Mouse (Mus musculus): ENCODE measurements at regions not wholly inside any gene's neighbourhood (a gene's known extent, or its start where the extent isn't known, plus 50 kb on each side); places are given as distances from the start of the nearest gene placed in this dataset.
A peak's percentile ranks its signal among the peaks of the same experiment; 100 is the strongest.

DNA sequence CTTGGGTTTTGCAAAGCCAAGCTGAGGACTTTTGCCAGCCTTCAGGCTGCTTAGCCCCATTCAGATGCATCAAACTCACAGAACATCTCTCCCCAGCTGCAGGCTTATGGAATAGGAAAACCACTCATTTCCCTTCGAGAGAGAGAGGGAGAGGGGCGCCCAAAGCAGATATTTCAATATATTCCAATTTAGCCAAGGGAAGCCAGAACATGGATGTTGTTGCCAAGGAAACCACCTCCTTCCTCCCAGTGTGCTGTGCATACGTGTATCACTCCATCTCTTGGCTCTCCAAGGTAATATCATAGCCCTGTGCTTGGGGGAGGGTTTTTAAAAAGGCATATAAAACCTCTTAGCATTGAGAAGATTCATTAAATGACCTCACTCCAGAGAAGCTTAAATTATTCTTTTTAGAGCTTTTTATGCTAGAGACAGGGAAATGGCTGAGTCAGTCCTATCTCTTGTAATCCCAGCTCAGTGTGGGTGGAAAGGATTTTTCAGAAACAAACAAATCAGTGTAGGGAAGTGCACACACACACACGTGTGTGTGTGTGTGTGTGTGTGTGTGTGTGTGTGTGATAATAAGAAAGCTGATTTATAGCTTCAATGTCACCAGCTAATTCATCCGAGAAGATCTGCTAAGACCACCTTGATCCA, 245.1 kb downstream of the Rps24 start:
- no peak for DNase-seq (ENCODE audit: extremely low spot score in 1 of 2, low spot score in 1 of 2)

DNA sequence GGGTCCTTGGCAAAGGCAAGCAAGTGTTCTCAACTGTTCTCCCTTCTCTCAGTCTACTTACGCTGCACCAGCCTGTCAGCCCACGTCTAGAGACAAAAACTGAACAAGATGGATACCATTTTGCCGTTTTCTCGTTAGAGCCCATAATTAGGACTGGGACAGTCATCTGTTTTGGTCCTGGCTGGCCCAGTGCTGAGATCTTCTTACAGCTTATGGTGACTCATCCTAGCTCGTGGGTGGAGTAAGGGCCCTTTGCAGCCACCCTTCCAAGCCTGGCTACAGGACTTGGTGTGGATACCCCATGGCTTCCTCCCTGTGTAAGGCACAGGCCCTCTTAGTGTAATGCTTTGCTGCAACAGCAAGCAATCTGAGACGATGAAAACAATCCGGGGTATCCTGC, 246.4 kb downstream of the Rps24 start:
- DNase-seq (ENCODE audit: extremely low spot score in 1 of 2, low spot score in 1 of 2), result no peak

DNA sequence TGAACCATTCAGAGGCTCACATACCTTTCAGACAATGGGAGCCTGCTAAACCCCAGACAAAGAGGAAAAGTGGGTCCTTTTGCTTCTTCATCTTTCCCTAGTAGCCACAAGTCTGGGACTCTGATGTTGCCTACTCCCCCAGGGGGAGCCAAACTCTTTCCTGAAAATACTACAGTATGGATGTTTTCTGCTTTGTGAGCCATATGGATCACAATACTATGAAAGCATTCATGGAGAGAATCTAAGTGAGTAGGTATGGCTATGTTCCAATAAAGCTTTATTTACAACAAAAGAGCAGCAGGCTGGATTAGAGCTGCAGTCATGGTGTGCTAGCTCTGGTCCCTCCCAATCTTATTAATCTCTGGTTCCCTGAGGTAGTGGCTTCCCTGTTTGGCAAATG, 251.9 kb downstream of the Rps24 start:
- DNase-seq (ENCODE audit: extremely low spot score in 1 of 2, low spot score in 1 of 2), result no peak

DNA sequence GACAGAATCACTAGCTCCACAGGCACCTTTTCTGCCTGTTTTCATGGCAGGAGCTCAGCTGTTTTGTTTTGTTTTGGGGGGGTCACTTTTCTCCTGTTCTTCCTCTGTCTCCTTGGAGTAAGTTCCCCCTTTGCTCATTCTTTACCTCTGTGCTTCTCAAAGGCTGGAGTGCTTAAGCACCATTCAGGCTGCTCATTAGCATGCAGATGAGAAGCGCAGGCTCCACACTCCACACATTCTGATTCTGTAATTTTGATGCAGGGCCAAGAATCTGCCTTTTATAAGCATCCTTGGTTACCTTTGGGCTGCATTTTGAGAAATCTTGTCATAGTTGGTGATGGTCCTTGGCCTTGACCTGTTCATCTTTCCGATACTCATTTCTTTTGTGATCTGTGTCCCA, 257.5 kb downstream of the Rps24 start:
- DNase-seq (ENCODE audit: extremely low spot score in 1 of 2, low spot score in 1 of 2), result no peak

DNA sequence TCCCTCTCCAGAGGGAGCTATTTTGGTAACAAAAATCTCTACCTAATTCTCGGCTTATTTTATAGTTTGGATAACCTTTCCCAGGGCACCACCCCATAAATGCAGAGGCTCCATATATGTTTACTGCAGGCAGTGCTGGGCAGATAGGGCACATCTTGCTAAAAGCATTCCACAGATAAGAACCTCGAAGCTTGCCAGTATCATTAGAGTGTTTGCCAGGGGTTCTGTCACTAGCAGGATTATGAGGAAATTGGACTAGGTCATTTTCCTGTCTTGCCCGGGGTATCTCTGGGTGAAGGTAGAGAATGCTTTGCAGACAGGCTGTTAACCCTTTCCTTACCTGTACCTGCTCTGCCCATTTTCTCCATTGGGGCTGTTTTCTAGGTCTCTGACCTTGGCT, 258.8 kb downstream of the Rps24 start:
- DNase-seq (ENCODE audit: extremely low spot score in 1 of 2, low spot score in 1 of 2), result no peak

DNA sequence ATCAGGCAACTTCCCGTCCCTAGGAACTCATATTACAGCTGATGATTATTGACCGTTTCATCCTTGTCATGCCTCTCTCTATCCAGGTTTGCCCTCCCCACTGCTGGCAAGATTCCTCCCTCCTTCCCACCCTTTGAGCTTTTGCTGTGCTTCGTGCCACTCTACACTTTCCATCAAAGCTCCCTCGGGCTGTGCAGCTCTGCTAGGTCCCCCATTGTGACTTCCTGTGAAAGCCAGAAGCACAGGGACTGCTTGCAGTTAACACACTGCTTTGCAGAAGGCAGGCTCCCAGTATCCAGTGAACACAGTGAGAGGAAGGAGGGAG, 260.5 kb downstream of the Rps24 start:
- DNase-seq (ENCODE audit: extremely low spot score in 1 of 2, low spot score in 1 of 2), result no peak

DNA sequence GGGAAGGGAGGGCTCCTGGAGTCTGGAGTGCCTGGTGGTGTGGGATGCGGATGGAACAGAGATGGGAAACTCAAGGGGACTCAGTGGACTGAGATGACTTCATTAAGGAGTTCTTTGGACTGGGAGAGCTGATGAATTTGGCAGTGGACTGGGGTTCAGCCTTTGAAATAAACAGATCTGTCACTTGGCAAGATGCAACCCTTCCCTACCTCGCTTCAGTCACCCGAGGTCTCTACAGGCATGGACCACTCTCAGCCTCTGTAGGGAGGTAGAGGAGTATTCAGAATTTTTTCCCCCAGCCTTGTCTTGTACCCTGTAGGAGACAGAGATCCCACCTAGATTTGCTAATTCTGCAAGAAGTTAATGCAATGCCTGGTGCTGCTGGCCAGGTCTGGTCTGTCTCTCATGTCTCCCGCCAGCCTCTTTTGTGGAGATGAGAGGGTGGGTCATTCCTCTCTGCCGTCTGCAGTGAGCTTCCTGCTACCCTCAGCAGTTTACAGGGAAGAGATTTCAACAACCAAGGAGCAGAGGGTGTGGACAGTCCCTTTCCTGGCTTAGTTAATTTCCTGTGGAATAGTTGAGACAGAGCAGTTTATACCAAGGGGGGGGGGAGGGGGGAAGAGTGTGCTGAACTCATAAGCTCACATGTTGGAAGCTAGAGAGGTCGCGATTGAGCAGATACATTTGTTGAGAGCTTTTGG, 261.0 kb downstream of the Rps24 start:
- DNase-seq (ENCODE audit: extremely low spot score in 1 of 2, low spot score in 1 of 2), result no peak

DNA sequence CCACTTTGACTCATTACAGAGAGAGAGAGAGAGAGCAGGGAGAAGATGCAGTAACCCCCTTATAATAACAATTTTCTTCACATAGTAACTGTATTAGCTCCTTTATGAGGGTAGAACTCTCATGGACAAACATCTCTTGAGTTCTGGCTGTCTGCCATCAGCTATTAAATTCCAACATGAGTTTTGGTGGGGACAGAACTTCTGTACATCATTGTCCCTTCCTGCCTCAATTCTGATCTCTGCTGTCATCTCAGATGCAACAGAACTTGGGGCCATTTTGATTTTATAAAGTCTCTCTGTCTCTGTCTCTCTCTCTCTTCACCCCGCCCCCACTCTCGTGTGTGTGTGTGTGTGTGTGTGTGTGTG, 261.6 kb downstream of the Rps24 start:
- no peak for DNase-seq (ENCODE audit: extremely low spot score in 1 of 2, low spot score in 1 of 2)

DNA sequence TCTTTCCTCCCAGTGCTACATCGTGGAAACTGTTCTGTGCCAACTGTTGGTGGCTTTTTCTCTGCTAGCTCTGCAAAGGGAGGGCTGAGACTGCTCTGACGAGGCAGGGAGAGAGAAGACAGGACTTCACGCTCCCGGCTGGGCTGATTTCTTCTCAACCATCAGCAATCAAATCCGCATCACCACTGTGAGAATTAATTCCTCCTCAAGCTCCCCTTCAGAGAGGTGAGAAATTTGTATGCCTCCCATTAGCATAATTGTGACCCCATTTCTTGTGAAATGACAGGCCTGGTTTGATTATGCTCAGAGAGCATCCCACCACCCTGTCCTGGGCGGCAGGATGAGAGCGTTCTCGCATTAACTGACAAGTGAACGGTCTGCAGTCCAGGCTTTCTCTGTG, 262.4 kb downstream of the Rps24 start:
- no peak for DNase-seq (ENCODE audit: extremely low spot score in 1 of 2, low spot score in 1 of 2)

DNA sequence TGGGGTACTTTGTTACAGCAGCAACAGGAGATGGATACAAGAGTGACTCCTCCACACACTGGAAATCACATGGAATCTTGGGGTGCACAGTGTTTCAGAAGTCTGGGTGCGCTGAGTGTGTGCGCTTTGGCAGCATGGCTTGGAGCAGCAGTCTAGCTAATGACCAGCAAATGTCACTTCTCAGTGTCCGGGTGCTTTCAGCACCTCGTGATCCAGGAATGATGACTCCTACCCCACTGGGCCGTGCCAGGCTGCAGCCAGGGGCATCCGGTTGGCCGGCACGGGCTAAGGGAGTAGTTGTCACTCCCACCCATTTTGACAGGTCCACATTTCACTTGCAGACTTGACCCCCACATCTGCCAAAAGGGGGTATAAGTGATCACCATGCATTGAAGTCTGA, 264.3 kb downstream of the Rps24 start:
- DNase-seq (ENCODE audit: extremely low spot score in 1 of 2, low spot score in 1 of 2), result no peak

DNA sequence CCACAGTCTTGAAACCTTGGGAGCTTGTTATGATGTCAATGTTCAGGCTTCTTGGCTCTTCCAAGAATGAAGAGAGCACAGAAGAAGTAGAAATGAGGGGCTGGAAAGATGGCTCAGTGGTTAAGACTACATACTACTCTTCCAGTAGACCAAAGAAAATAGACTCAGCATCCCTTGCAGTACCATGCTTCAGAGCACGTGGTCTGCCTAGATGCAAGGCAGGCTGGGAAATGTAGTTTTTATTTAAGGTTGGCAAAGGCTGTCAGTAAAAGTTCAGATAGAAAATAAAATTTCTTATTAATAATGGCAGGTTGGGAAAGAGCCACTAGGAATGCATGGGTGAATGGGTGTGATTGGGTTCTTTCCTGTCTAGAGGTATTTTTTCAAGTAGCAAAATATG, 267.8 kb downstream of the Rps24 start:
- no peak for DNase-seq (ENCODE audit: extremely low spot score in 1 of 2, low spot score in 1 of 2)

DNA sequence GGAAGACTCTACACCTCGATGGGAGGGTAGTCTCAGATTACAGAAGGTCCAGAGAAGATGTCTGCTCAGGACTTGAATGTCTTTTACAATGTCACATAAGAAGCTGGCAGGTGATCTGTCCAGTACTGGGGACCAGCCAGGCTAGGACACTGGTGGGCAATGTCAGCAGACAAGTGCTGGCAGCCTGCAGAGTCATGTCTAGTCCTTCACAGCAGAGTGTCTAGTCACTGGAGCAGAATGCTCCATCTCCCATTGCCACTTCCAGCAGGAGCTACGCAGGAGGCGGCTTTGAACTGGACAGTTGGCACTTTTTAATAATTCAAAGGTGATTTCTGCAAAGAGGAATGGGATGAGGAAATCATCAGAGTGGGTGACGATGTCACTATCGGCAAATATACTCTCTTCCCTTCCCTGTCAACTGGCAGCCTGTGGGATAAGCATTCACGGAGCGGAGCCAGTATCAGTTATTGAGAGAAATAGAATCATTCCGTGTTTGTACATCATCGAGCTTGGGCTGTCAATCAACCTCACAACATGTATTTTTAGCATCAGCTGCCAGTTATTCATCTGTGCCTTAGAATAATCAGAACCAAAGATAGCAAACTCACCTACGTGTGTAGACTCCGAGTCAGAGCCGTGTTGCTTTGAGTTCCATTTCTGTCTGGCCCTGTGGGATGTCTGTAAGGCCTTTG, 268.6 kb downstream of the Rps24 start:
- DNase-seq (ENCODE audit: extremely low spot score in 1 of 2, low spot score in 1 of 2), result no peak

DNA sequence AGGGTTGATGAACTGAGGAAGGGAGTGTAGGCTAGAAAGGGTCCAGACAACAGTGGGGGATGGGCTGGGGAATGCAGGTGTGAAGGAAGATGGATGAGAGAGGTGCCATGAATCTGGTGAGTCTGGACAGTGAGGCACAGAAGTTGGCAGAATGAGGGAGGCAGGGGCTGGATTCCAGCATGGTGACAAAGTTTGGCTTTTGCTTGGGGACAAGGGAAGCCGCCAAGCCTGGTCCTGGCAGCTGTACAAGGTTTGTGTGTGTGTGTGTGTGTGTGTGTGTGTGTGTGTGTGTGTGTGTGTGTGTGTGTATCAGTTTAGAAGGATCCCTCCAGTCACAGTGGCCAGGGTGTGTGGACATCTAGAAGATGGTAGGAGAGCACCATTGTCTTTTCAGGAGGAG, 270.4 kb downstream of the Rps24 start:
- DNase-seq (ENCODE audit: extremely low spot score in 1 of 2, low spot score in 1 of 2), result peak in 1 of 2 experiments; percentile 36

DNA sequence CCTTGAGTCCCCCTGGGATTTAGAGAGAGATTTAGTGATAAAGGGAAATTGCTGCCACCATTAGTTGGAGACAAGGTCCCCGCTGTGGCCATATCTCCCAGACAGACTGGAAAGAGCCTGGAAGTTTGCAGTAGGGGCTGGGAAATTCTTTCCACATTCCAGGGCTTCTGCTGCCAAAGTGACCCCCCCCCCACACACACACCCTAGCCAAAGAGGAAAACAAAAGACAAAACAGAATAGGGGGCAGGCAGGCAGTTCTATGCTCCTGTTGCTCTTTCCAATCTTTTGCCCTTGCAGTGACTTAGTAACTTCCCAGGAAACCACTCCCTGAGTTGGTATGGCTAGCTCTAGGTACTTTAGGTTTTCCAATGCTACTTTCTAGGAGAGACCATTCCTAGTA, 270.9 kb downstream of the Rps24 start:
- no peak for DNase-seq (ENCODE audit: extremely low spot score in 1 of 2, low spot score in 1 of 2)

DNA sequence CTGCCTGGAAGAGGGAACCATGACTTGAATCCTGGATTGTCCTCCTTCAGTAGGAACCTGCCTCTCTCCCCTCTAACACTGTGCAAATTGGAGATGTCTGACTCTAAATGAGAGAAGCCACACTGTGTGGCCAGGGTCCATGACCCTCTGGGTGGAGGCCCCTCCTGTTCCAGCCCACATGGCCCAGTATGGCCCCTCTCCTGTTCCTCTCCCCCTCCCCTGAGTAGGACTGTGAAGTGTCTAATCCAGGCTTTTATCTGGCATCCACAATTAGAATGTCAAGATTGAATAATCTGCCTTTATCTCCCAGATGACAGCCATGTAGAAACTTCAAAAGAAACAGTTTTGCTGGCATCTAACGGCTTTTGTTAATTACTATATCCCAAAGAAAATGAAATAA, 274.0 kb downstream of the Rps24 start:
- no peak for DNase-seq (ENCODE audit: extremely low spot score in 1 of 2, low spot score in 1 of 2)

DNA sequence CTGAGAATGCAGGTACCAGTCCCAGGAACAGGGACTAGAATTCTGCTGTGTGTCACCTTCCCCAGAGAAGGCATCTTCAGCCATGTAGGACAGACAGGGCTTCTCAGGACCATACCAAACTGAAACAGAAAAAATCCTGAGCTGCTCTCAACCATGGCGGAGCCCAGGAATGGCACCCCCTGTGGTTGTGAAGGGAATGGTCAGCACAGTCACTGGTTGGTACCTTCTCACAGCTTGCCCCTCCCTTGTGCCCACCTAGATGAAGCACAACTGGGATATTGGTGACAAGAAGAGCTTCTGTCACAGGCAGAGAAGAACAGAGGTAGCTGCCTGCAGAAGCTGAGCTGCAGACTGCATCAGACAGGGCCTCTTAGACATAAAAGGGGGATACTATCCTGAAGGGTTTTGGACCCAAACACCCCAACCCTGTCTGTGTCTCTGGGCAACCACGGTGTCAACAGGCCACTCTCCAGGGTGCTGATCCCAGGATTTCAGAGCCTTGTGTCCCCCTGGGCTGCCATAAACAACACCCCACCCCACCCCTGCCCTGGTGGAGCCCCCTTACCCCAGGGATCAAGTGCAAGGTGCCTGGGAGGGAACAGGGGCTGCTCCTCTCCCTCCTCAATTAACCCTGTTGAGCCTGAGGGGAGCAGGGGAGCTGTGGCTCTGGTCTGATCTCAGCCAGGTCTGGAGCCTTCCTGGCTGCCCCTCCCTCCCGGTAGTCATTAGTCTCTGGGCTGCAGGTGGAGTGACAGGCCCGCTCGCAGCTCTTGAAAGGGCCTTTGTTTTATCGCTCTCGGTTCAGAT, 275.7 kb downstream of the Rps24 start:
- DNase-seq (ENCODE audit: extremely low spot score in 1 of 2, low spot score in 1 of 2), result no peak

DNA sequence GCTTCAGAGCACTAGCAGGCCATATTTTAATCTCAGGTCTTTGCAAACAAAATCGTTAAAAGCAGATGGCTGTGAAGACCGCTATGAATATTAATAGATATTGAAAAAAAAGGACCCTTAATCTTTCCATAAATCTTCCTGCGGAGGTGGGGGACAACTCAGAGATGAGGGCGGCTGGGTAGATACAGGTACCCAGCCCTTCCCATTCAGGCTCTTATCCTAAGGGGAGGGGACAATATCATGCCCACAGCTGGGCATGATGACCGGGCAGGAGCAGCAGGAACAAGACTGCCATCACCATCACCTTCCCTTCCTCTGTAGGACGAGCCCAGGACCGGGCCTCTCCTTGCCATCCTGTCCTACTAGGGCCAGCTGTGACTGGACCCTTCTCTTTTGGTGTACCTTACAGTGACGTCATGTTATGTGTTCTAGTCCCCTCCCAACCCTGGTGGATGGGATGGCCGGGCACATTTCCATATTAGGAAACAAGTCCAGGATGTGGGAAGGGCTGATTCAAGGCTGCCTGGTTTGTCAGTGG, 276.4 kb downstream of the Rps24 start:
- no peak for DNase-seq (ENCODE audit: extremely low spot score in 1 of 2, low spot score in 1 of 2)

DNA sequence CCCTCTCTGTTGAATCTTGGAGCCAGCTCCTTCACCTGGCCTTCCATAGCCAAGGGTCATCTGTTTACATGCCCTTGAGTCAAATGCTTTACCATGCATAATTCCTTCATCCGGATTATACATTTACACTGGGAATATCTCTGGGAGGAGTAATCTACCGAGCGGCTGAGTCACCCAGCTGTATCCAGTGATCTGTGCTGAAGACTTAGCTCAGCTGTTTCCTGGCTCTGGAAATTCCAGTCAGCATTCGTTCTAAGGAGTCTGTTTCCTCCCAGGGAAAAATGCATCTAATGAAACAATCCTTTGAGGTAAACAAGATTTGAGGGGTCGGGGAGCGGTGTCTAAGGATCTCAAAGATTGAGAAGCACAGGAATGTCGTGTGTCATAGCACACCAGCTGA, 276.9 kb downstream of the Rps24 start:
- DNase-seq (ENCODE audit: extremely low spot score in 1 of 2, low spot score in 1 of 2), result no peak

DNA sequence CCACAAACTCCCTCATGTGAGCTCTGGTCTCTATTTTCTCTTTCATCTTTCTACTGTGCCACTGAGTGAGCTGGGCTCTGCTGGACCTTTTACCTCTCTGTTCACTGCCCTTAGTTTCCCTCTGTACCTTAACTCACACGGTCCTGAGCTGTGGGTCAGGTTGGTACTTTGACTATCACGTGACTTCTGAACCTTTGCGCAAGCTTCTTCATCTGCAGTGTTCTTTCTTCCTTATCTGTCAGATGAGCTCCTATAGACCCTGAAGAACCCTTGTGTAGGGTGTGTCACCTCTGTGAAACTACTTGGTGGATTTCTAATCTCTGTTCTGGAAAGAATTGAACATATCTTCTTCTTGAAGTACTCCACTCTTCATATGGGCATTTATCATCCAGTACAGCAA, 279.3 kb downstream of the Rps24 start:
- no peak for DNase-seq (ENCODE audit: extremely low spot score in 1 of 2, low spot score in 1 of 2)

DNA sequence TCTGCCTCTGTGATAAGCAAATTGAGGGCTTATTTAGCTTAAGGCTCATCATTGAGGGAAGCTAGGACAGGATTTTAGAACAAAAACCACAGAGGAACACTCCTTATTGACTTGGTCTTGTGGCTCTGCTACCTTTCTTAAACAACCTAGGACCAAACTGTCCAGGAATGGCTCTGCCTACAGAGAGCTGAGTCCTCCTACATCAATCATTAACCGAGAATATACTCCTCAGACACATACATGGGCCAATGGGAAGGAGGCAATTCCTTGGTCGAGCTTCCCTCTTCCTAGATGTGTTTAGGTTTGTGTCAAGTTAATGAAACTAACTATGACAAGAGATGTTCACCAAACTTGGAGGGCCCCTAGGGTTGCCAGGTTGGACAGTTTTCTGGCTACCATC, 279.8 kb downstream of the Rps24 start:
- DNase-seq (ENCODE audit: extremely low spot score in 1 of 2, low spot score in 1 of 2), result no peak

DNA sequence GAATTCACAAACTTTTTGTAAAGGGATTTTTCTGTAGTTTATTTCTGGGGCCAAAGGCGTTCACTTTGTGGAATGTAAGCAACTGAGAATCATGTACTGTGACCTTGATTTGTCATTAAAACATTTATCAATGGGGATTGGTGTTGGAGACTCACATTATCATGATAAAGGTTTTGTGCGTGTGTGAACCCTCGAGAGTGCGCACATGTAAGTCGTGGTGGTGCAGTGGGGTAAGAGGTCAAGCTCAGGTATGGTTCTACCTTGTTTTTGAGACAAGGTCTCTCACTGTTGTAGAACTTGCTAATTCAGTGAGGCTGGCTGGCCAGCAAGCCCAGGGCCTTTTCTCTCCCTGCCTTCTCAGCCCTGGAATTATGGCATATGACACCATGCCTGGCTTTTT, 280.4 kb downstream of the Rps24 start:
- DNase-seq (ENCODE audit: extremely low spot score in 1 of 2, low spot score in 1 of 2), result no peak
